Mouse (Mus musculus): ENCODE measurements at regions not wholly inside any gene's neighbourhood (a gene's known extent, or its start where the extent isn't known, plus 50 kb on each side); places are given as distances from the start of the nearest gene placed in this dataset.

- peak; percentile 33 for DNase-seq (ENCODE audit: low spot score)
These were observed 724.2 kb upstream of the Auts2 start for GRCm38 (mm10) chr5:133267356-133267755.

GRCm38 (mm10) chr5:133264976-133265375 lies 721.8 kb upstream of the Auts2 start:
- DNase-seq (ENCODE audit: low spot score) = no peak

- no peak for DNase-seq (ENCODE audit: low spot score)
These were observed 675.7 kb upstream of the Auts2 start for GRCm38 (mm10) chr5:133218801-133219200.

GRCm38 (mm10) chr5:133198546-133198945 lies 655.4 kb upstream of the Auts2 start:
- no peak for DNase-seq (ENCODE audit: low spot score)

- DNase-seq (ENCODE audit: low spot score) = no peak
These were observed 646.8 kb upstream of the Auts2 start for GRCm38 (mm10) chr5:133189798-133190571.

GRCm38 (mm10) chr5:133175636-133176035 lies 632.5 kb upstream of the Auts2 start:
- no peak for DNase-seq (ENCODE audit: low spot score)

GRCm38 (mm10) chr5:133173155-133173723 lies 630.1 kb upstream of the Auts2 start:
- DNase-seq (ENCODE audit: low spot score) = no peak

- DNase-seq (ENCODE audit: low spot score) = no peak
These were observed 629.5 kb upstream of the Auts2 start for GRCm38 (mm10) chr5:133172686-133173085.

GRCm38 (mm10) chr5:133171266-133171665 lies 628.1 kb upstream of the Auts2 start:
- DNase-seq (ENCODE audit: low spot score) = no peak

- no peak for DNase-seq (ENCODE audit: low spot score)
These were observed 624.4 kb upstream of the Auts2 start for GRCm38 (mm10) chr5:133167576-133167975.

- DNase-seq (ENCODE audit: low spot score) = no peak
These were observed 623.9 kb upstream of the Auts2 start for GRCm38 (mm10) chr5:133167001-133167461.

GRCm38 (mm10) chr5:133156115-133156857 lies 613.1 kb upstream of the Auts2 start:
- no peak for DNase-seq (ENCODE audit: low spot score)

- no peak for DNase-seq (ENCODE audit: low spot score)
These were observed 602.9 kb upstream of the Auts2 start for GRCm38 (mm10) chr5:133145996-133146395.

GRCm38 (mm10) chr5:133143679-133144078 lies 600.5 kb upstream of the Auts2 start:
- DNase-seq (ENCODE audit: low spot score) = no peak

GRCm38 (mm10) chr5:133142401-133143115 lies 599.4 kb upstream of the Auts2 start:
- no peak for DNase-seq (ENCODE audit: low spot score)

GRCm38 (mm10) chr5:133131042-133131441 lies 587.9 kb upstream of the Auts2 start:
- DNase-seq (ENCODE audit: low spot score) = no peak

- no peak for DNase-seq (ENCODE audit: low spot score)
These were observed 587.2 kb upstream of the Auts2 start for GRCm38 (mm10) chr5:133130316-133130715.

GRCm38 (mm10) chr5:133124223-133124622 lies 581.1 kb upstream of the Auts2 start:
- DNase-seq (ENCODE audit: low spot score) = peak; percentile 13

GRCm38 (mm10) chr5:133113946-133114345 lies 570.8 kb upstream of the Auts2 start:
- no peak for DNase-seq (ENCODE audit: low spot score)

GRCm38 (mm10) chr5:133113183-133113582 lies 570.0 kb upstream of the Auts2 start:
- no peak for DNase-seq (ENCODE audit: low spot score)

GRCm38 (mm10) chr5:133106691-133107354 lies 563.7 kb upstream of the Auts2 start:
- peak; percentile 4 for DNase-seq (ENCODE audit: low spot score)

GRCm38 (mm10) chr5:133096340-133096739 lies 553.2 kb upstream of the Auts2 start:
- no peak for DNase-seq (ENCODE audit: low spot score)
